Mouse (Mus musculus): Measurements from ENCODE around the gene Gng13. TPM values are rescaled to one million over a fixed set of nuclear protein-coding genes. Genes with fewer than 3 reads are reported as not detected.

The Gng13 gene
- polyA plus RNA-seq, 1 experiment from 2014 or later, result 4.4 TPM

GRCm38 (mm10) chr17:25743831-25744230 lies 26.9 kb downstream of the Gng13 start:
- Histone ChIP-seq H3K27me3 (replicated peaks; ENCODE audit: insufficient read depth, low read length) (no peaks in the 10 kb centered on the region), H3K27ac (ENCODE audit: low read length) (no peak overlapping the region), H3K36me3 (ENCODE audit: insufficient read depth, low read length) (no peaks in the 10 kb centered on the region), H3K4me1 (ENCODE audit: insufficient read depth, low read depth, low read length) (peaks cover 6% of the 10 kb centered on the region; the same call in 1 of the 2 replicates), H3K9ac (replicated peaks; ENCODE audit: low read depth) (no peak overlapping the region), H3K4me3 (ENCODE audit: low read depth, low read length) (no peak overlapping the region), H3K4me2 (replicated peaks; ENCODE audit: low read depth, low read length) (no peak overlapping the region), H3K9me3 (ENCODE audit: low read length) (no peaks in the 10 kb centered on the region)
- DNase-seq (ENCODE audit: low spot score) (no peak), ATAC-seq (0 out of 2 replicates have a peak, but pooled peaks have one; percentile 38)
- WGBS, result 70% methylated on average over 8 of the region's 9 CpGs
- TF ChIP-seq EP300 (IDR thresholded peaks at IDR 0.05), result no peak
- no peak for TF ChIP-seq CTCF (IDR thresholded peaks at IDR 0.05)

GRCm38 (mm10) chr17:25744311-25744710 lies 27.3 kb downstream of the Gng13 start:
- no peak for DNase-seq (ENCODE audit: low spot score)
- H3K36me3 ChIP-seq (ENCODE audit: insufficient read depth, low read length), result no peaks in the 10 kb centered on the region
- peaks cover 6% of the 10 kb centered on the region; the same call in 1 of the 2 replicates for H3K4me1 ChIP-seq (ENCODE audit: insufficient read depth, low read depth, low read length)
- H3K27ac ChIP-seq (ENCODE audit: low read length), result no peak overlapping the region
- H3K9ac ChIP-seq (replicated peaks; ENCODE audit: low read depth), result no peak overlapping the region
- no peak overlapping the region for H3K4me3 ChIP-seq (ENCODE audit: low read depth, low read length)
- 72% methylated on average over 10 of the region's 10 CpGs for WGBS
- H3K4me2 ChIP-seq (replicated peaks; ENCODE audit: low read depth, low read length), result no peak overlapping the region
- H3K27me3 ChIP-seq (replicated peaks; ENCODE audit: insufficient read depth, low read length), result no peaks in the 10 kb centered on the region
- no peak for ATAC-seq
- TF ChIP-seq EP300 (IDR thresholded peaks at IDR 0.05) (no peak), CTCF (IDR thresholded peaks at IDR 0.05) (no peak)
- H3K9me3 ChIP-seq (ENCODE audit: low read length), result no peaks in the 10 kb centered on the region

- H3K27me3 ChIP-seq (replicated peaks; ENCODE audit: insufficient read depth, low read length), result no peaks in the 10 kb centered on the region
- WGBS, result 84% methylated on average over 4 of the region's 4 CpGs
- peaks cover 6% of the 10 kb centered on the region; the same call in 1 of the 2 replicates for H3K4me1 ChIP-seq (ENCODE audit: insufficient read depth, low read depth, low read length)
- H3K4me2 ChIP-seq (replicated peaks; ENCODE audit: low read depth, low read length), result no peak overlapping the region
- no peaks in the 10 kb centered on the region for H3K36me3 ChIP-seq (ENCODE audit: insufficient read depth, low read length)
- DNase-seq (ENCODE audit: low spot score) (no peak), ATAC-seq (no peak)
- no peak overlapping the region for H3K9ac ChIP-seq (replicated peaks; ENCODE audit: low read depth)
- TF ChIP-seq CTCF (IDR thresholded peaks at IDR 0.05), result no peak
- TF ChIP-seq EP300 (IDR thresholded peaks at IDR 0.05), result no peak
- H3K27ac ChIP-seq (ENCODE audit: low read length), result peak overlapping the region; percentile 57; the same call in 1 of the 2 replicates
- H3K4me3 ChIP-seq (ENCODE audit: low read depth, low read length), result no peak overlapping the region
- no peaks in the 10 kb centered on the region for H3K9me3 ChIP-seq (ENCODE audit: low read length)
Observed at GRCm38 (mm10) chr17:25748238-25748637, 31.3 kb downstream of the Gng13 start.

GRCm38 (mm10) chr17:25749314-25749713 lies 32.3 kb downstream of the Gng13 start:
- H3K36me3 ChIP-seq (ENCODE audit: insufficient read depth, low read length), result no peaks in the 10 kb centered on the region
- H3K4me3 ChIP-seq (ENCODE audit: low read depth, low read length), result no peak overlapping the region
- H3K9me3 ChIP-seq (ENCODE audit: low read length), result no peaks in the 10 kb centered on the region
- WGBS, result 57% methylated on average over 6 of the region's 6 CpGs
- H3K27me3 ChIP-seq (replicated peaks; ENCODE audit: insufficient read depth, low read length), result no peaks in the 10 kb centered on the region
- TF ChIP-seq CTCF (IDR thresholded peaks at IDR 0.05) (no peak), EP300 (IDR thresholded peaks at IDR 0.05) (peak; percentile 54; the same call in 1 of the 2 replicates)
- peaks cover 6% of the 10 kb centered on the region; the same call in 1 of the 2 replicates for H3K4me1 ChIP-seq (ENCODE audit: insufficient read depth, low read depth, low read length)
- peak; percentile 79 for ATAC-seq
- H3K4me2 ChIP-seq (replicated peaks; ENCODE audit: low read depth, low read length), result no peak overlapping the region
- H3K27ac ChIP-seq (ENCODE audit: low read length), result peak overlapping the region; percentile 81
- H3K9ac ChIP-seq (replicated peaks; ENCODE audit: low read depth), result no peak overlapping the region
- peak; percentile 64 for DNase-seq (ENCODE audit: low spot score)

GRCm38 (mm10) chr17:25751446-25751845 lies 34.5 kb downstream of the Gng13 start:
- no peak overlapping the region for H3K9ac ChIP-seq (replicated peaks; ENCODE audit: low read depth)
- no peak for TF ChIP-seq EP300 (IDR thresholded peaks at IDR 0.05)
- TF ChIP-seq CTCF (IDR thresholded peaks at IDR 0.05), result no peak
- no peak overlapping the region for H3K4me3 ChIP-seq (ENCODE audit: low read depth, low read length)
- ATAC-seq (peak; percentile 34), DNase-seq (ENCODE audit: low spot score) (peak; percentile 52)
- no peaks in the 10 kb centered on the region for H3K9me3 ChIP-seq (ENCODE audit: low read length)
- H3K27me3 ChIP-seq (replicated peaks; ENCODE audit: insufficient read depth, low read length), result no peaks in the 10 kb centered on the region
- peaks cover 6% of the 10 kb centered on the region; the same call in 1 of the 2 replicates for H3K4me1 ChIP-seq (ENCODE audit: insufficient read depth, low read depth, low read length)
- H3K4me2 ChIP-seq (replicated peaks; ENCODE audit: low read depth, low read length), result 0 out of 2 replicates have a peak overlapping the region, but pooled peaks have one; percentile 11
- WGBS, result 12% methylated on average over 5 of the region's 5 CpGs
- no peaks in the 10 kb centered on the region for H3K36me3 ChIP-seq (ENCODE audit: insufficient read depth, low read length)
- H3K27ac ChIP-seq (ENCODE audit: low read length), result peak overlapping the region; percentile 62; the same call in 1 of the 2 replicates

GRCm38 (mm10) chr17:25754241-25754640 lies 37.3 kb downstream of the Gng13 start, which contains the start of gene Msln:
Gene Msln (minus strand): TSS chr17:25754378.
- Histone ChIP-seq H3K4me1 (ENCODE audit: insufficient read depth, low read depth, low read length) (no peaks in the 10 kb centered on the region), H3K27me3 (replicated peaks; ENCODE audit: insufficient read depth, low read length) (no peaks in the 10 kb centered on the region), H3K4me2 (replicated peaks; ENCODE audit: low read depth, low read length) (peak within 1 kb of the TSS; percentile 42), H3K36me3 (ENCODE audit: insufficient read depth, low read length) (no peaks in the 10 kb centered on the region), H3K4me3 (ENCODE audit: low read depth, low read length) (no peak within 1 kb of the TSS), H3K27ac (ENCODE audit: low read length) (peak within 1 kb of the TSS; percentile 89), H3K9me3 (ENCODE audit: low read length) (no peaks in the 10 kb centered on the region), H3K9ac (replicated peaks; ENCODE audit: low read depth) (no peak within 1 kb of the TSS)
- DNase-seq (ENCODE audit: low spot score) (peak; percentile 51), ATAC-seq (peak; percentile 40)
- TF ChIP-seq EP300 (IDR thresholded peaks at IDR 0.05) (no peak), CTCF (IDR thresholded peaks at IDR 0.05) (no peak)
- 72% methylated on average over 9 of the region's 9 CpGs for WGBS

All from lung, postnatal 0 days (tissue).